Mouse (Mus musculus): Measurements from ENCODE around the gene Tbrg4. TPM values are rescaled to one million over a fixed set of nuclear protein-coding genes. Genes with fewer than 3 reads are reported as not detected.
A peak's percentile ranks its signal among the peaks of the same experiment; 100 is the strongest.

Gene Tbrg4
- polyA plus RNA-seq, 1 experiment from 2014 or later, result 37.7 TPM

- Histone ChIP-seq H3K4me1 (no peaks in the 10 kb centered on the region), H3K27me3 (no peaks in the 10 kb centered on the region), H3K4me3 (no peak overlapping the region), H3K9ac (no peak overlapping the region), H3K9me3 (no peaks in the 10 kb centered on the region), H3K27ac (no peak overlapping the region), H3K4me2 (replicated peaks) (no peak overlapping the region), H3K36me3 (peaks cover 80% of the 10 kb centered on the region)
- ATAC-seq (ENCODE audit: low FRiP score, low read depth), result no peak
- WGBS, result 88% methylated on average over 3 of the region's 3 CpGs
Observed at GRCm38 (mm10) chr11:6586660-6587059, 39.2 kb downstream of the Tbrg4 start.

- no peaks in the 10 kb centered on the region for H3K27me3 ChIP-seq
- H3K9me3 ChIP-seq, result no peaks in the 10 kb centered on the region
- H3K27ac ChIP-seq, result no peak overlapping the region
- WGBS, result 83% methylated on average over 8 of the region's 8 CpGs
- H3K4me3 ChIP-seq, result no peak overlapping the region
- no peaks in the 10 kb centered on the region for H3K4me1 ChIP-seq
- no peak overlapping the region for H3K4me2 ChIP-seq (replicated peaks)
- peaks cover 74% of the 10 kb centered on the region for H3K36me3 ChIP-seq
- ATAC-seq (ENCODE audit: low FRiP score, low read depth), result no peak
- H3K9ac ChIP-seq, result no peak overlapping the region
Observed at GRCm38 (mm10) chr11:6585748-6586147, 40.1 kb downstream of the Tbrg4 start.

- no peak overlapping the region for H3K4me3 ChIP-seq
- no peak overlapping the region for H3K4me2 ChIP-seq (replicated peaks)
- ATAC-seq (ENCODE audit: low FRiP score, low read depth), result no peak
- H3K9ac ChIP-seq, result no peak overlapping the region
- H3K4me1 ChIP-seq, result no peaks in the 10 kb centered on the region
- no peaks in the 10 kb centered on the region for H3K9me3 ChIP-seq
- H3K27ac ChIP-seq, result no peak overlapping the region
- H3K36me3 ChIP-seq, result peaks cover 52% of the 10 kb centered on the region
- WGBS, result 81% methylated on average over 2 of the region's 2 CpGs
- no peaks in the 10 kb centered on the region for H3K27me3 ChIP-seq
Observed at GRCm38 (mm10) chr11:6581560-6581959, 44.3 kb downstream of the Tbrg4 start.

- no peak overlapping the region for H3K9ac ChIP-seq
- ATAC-seq (ENCODE audit: low FRiP score, low read depth), result no peak
- H3K4me2 ChIP-seq (replicated peaks), result no peak overlapping the region
- H3K4me3 ChIP-seq, result no peak overlapping the region
- WGBS, result 89% methylated on average over 4 of the region's 4 CpGs
- no peaks in the 10 kb centered on the region for H3K9me3 ChIP-seq
- H3K4me1 ChIP-seq, result no peaks in the 10 kb centered on the region
- H3K27me3 ChIP-seq, result no peaks in the 10 kb centered on the region
- H3K27ac ChIP-seq, result no peak overlapping the region
- peaks cover 48% of the 10 kb centered on the region for H3K36me3 ChIP-seq
Observed at GRCm38 (mm10) chr11:6580065-6580750, 45.7 kb downstream of the Tbrg4 start.

GRCm38 (mm10) chr11:6579361-6579760 lies 46.5 kb downstream of the Tbrg4 start:
- H3K4me3 ChIP-seq, result no peak overlapping the region
- H3K4me1 ChIP-seq, result no peaks in the 10 kb centered on the region
- ATAC-seq (ENCODE audit: low FRiP score, low read depth), result no peak
- H3K36me3 ChIP-seq, result peaks cover 40% of the 10 kb centered on the region
- no peak overlapping the region for H3K9ac ChIP-seq
- H3K27me3 ChIP-seq, result no peaks in the 10 kb centered on the region
- no peaks in the 10 kb centered on the region for H3K9me3 ChIP-seq
- 90% methylated on average over 7 of the region's 7 CpGs for WGBS
- H3K4me2 ChIP-seq (replicated peaks), result no peak overlapping the region
- H3K27ac ChIP-seq, result no peak overlapping the region

- Histone ChIP-seq H3K27ac (no peak overlapping the region), H3K9me3 (no peaks in the 10 kb centered on the region), H3K9ac (no peak overlapping the region), H3K27me3 (no peaks in the 10 kb centered on the region), H3K4me2 (replicated peaks) (no peak overlapping the region), H3K4me3 (no peak overlapping the region), H3K4me1 (no peaks in the 10 kb centered on the region), H3K36me3 (peaks cover 51% of the 10 kb centered on the region)
- ATAC-seq (ENCODE audit: low FRiP score, low read depth), result no peak
- WGBS, result 89% methylated on average over 3 of the region's 3 CpGs
Observed at GRCm38 (mm10) chr11:6576151-6576550, 49.7 kb downstream of the Tbrg4 start.

- Histone ChIP-seq H3K36me3 (peaks cover 45% of the 10 kb centered on the region), H3K9me3 (no peaks in the 10 kb centered on the region), H3K4me2 (replicated peaks) (no peak overlapping the region), H3K9ac (no peak overlapping the region), H3K27me3 (no peaks in the 10 kb centered on the region), H3K4me3 (no peak overlapping the region), H3K27ac (no peak overlapping the region; the same call in 1 of the 2 replicates), H3K4me1 (peaks cover 5% of the 10 kb centered on the region; the same call in 1 of the 2 replicates)
- WGBS, result 44% methylated on average over 3 of the region's 3 CpGs
- no peak for ATAC-seq (ENCODE audit: low FRiP score, low read depth)
Observed at GRCm38 (mm10) chr11:6569410-6569777, 56.5 kb downstream of the Tbrg4 start.

- Histone ChIP-seq H3K9me3 (no peaks in the 10 kb centered on the region), H3K27me3 (no peaks in the 10 kb centered on the region), H3K9ac (0 out of 2 replicates have a peak overlapping the region, but pooled peaks have one; percentile 19), H3K4me1 (peaks cover 5% of the 10 kb centered on the region; the same call in 1 of the 2 replicates), H3K4me3 (no peak overlapping the region), H3K27ac (no peak overlapping the region), H3K36me3 (peaks cover 47% of the 10 kb centered on the region), H3K4me2 (replicated peaks) (no peak overlapping the region)
- no peak for ATAC-seq (ENCODE audit: low FRiP score, low read depth)
- 69% methylated on average over 11 of the region's 11 CpGs for WGBS
Observed at GRCm38 (mm10) chr11:6568584-6569409, 57.1 kb downstream of the Tbrg4 start.

GRCm38 (mm10) chr11:6567951-6568350 lies 57.9 kb downstream of the Tbrg4 start:
- Histone ChIP-seq H3K9ac (no peak overlapping the region), H3K27ac (no peak overlapping the region), H3K27me3 (no peaks in the 10 kb centered on the region), H3K36me3 (peaks cover 47% of the 10 kb centered on the region), H3K4me3 (no peak overlapping the region), H3K4me2 (replicated peaks) (no peak overlapping the region), H3K9me3 (no peaks in the 10 kb centered on the region), H3K4me1 (peaks cover 5% of the 10 kb centered on the region; the same call in 1 of the 2 replicates)
- 88% methylated on average over 8 of the region's 8 CpGs for WGBS
- ATAC-seq (ENCODE audit: low FRiP score, low read depth), result no peak

- H3K9me3 ChIP-seq, result no peaks in the 10 kb centered on the region
- H3K9ac ChIP-seq, result no peak overlapping the region
- no peaks in the 10 kb centered on the region for H3K27me3 ChIP-seq
- H3K4me3 ChIP-seq, result no peak overlapping the region
- H3K4me2 ChIP-seq (replicated peaks), result no peak overlapping the region
- no peak overlapping the region for H3K27ac ChIP-seq
- H3K4me1 ChIP-seq, result peaks cover 5% of the 10 kb centered on the region; the same call in 1 of the 2 replicates
- peaks cover 42% of the 10 kb centered on the region for H3K36me3 ChIP-seq
- ATAC-seq (ENCODE audit: low FRiP score, low read depth), result no peak
- 64% methylated on average over 4 of the region's 4 CpGs for WGBS
Observed at GRCm38 (mm10) chr11:6566496-6566895, 59.4 kb downstream of the Tbrg4 start.
